Mouse (Mus musculus): ENCODE measurements at regions not wholly inside any gene's neighbourhood (a gene's known extent, or its start where the extent isn't known, plus 50 kb on each side); places are given as distances from the start of the nearest gene placed in this dataset.
A peak's percentile ranks its signal among the peaks of the same experiment; 100 is the strongest.
"Not testable (repeated sequence)": the region's sequence is repeated elsewhere in the genome, so short reads cannot be mapped to it uniquely, and the experiment has no call there.

GRCm38 (mm10) chr13:78900693-78901092 lies 701.1 kb upstream of the Nr2f1 start:
- DNase-seq, result no peak

GRCm38 (mm10) chr13:78892252-78892651 lies 692.7 kb upstream of the Nr2f1 start:
- no peak for DNase-seq

- DNase-seq, result no peak
Measured at GRCm38 (mm10) chr13:78883062-78883461, 683.5 kb upstream of the Nr2f1 start.

GRCm38 (mm10) chr13:78872582-78872981 lies 673.0 kb upstream of the Nr2f1 start:
- DNase-seq, result no peak

GRCm38 (mm10) chr13:78871976-78872375 lies 672.4 kb upstream of the Nr2f1 start:
- no peak for DNase-seq

GRCm38 (mm10) chr13:78871254-78871653 lies 671.7 kb upstream of the Nr2f1 start:
- DNase-seq, result no peak

- DNase-seq, result not testable (repeated sequence)
Measured at GRCm38 (mm10) chr13:78824357-78824756, 624.8 kb upstream of the Nr2f1 start.

- DNase-seq, result peak; percentile 29
Measured at GRCm38 (mm10) chr13:78809656-78810055, 610.1 kb upstream of the Nr2f1 start.

GRCm38 (mm10) chr13:78802838-78803124 lies 603.2 kb upstream of the Nr2f1 start:
- DNase-seq, result no peak

GRCm38 (mm10) chr13:78802011-78802837 lies 602.7 kb upstream of the Nr2f1 start:
- no peak for DNase-seq

- no peak for DNase-seq
Measured at GRCm38 (mm10) chr13:78799641-78800040, 600.1 kb upstream of the Nr2f1 start.

- DNase-seq, result no peak
Measured at GRCm38 (mm10) chr13:78795228-78795627, 595.7 kb upstream of the Nr2f1 start.

GRCm38 (mm10) chr13:78784285-78784684 lies 584.7 kb upstream of the Nr2f1 start:
- DNase-seq, result no peak

GRCm38 (mm10) chr13:78783591-78784240 lies 584.2 kb upstream of the Nr2f1 start:
- DNase-seq, result no peak

All from lung, postnatal 10 days (tissue).